Mouse (Mus musculus): Measurements from ENCODE around the gene Lgals2.

- TF ChIP-seq CTCF (IDR thresholded peaks at IDR 0.05; ENCODE audit: low read depth) (no peak), EP300 (optimal IDR thresholded peaks at IDR 0.05) (no peak)
These were observed 45.2 kb downstream of the Lgals2 start for GRCm38 (mm10) chr15:78810146-78810545.
